Mouse (Mus musculus): ENCODE measurements around the gene Tle1. TPM values are rescaled to one million over a fixed set of nuclear protein-coding genes. Genes with fewer than 3 reads are reported as not detected.

Gene Tle1
- total RNA-seq, 4 experiments from 2014 or later: 60.0 to 75.2 (median 70.1) TPM

DNA sequence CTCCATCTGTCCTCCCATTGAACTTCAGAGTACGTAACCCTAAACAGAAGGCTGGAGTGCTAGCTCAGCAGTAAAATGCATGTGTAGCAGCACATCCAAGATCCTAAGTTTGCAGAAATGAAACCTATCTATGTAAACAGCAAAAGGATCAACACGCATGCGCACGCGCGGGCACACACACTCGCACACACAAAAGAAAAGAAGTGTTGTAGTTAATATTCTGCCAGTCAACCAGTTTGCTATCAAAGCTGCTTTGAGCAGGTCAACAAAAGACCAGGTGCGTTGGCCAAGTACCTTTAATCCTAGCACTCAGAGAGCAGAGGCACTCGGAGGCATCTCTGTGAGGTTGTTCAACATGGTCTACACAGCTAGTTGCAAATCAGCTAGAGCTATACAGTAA, 35.0 kb downstream of the Tle1 start:
- DNase-seq (ENCODE audit: low spot score in 2 of 2): no peak

DNA sequence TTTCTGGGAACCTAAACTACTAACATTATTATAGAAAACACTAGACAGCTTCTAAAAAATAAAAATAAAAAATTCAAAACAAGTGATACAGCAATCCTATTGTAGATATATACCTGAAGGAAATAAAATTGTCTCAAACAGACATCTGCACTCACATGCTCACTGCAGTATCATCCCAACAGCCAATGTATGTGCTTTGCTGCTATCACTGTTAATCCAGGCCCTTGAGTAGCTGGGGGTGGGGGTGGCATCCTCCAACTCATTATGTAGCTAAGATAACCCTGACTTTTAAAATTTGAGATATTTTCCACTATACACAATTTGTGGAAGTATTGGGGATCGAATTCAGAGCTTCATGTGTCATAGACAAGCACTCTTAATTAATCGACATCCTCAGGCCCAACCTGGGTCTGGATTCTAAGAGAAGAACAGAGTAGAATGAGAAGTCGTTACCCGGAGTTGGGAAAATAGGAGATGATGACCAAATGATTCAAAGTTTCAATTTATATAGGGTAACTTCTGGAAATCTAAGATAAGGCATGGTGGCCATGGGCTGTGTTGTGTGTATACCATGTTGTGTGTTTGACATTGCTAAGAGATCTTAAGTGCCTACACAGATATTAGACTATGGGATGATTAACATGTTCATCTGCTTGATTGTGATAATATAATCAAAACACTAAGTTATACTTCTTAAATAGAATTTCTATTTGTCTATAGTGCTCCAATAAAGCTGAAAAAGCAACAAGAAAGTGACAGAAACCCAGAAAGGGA, 38.1 kb downstream of the Tle1 start:
- no peak for DNase-seq (ENCODE audit: low spot score in 2 of 2)

DNA sequence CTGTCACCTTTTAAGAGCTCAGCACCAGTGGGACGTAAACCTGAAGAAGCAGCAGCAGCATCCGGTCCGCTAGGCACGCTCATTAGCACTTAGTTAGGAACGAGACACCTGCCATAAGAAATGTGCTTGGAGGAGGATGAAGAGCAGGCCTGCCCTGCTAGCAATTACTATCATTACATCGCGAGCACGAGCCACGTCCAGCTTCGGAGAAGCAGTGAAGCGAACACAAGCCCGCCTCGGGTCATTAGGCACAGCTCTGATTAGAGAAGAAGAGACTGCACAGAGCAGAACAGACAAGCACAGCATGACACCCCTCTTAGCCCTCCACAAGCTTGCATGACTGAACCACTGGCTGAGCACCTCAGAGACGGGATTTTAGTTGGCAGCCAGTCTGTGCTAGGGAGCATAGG, 40.6 kb downstream of the Tle1 start:
- no peak for DNase-seq (ENCODE audit: low spot score in 2 of 2)

DNA sequence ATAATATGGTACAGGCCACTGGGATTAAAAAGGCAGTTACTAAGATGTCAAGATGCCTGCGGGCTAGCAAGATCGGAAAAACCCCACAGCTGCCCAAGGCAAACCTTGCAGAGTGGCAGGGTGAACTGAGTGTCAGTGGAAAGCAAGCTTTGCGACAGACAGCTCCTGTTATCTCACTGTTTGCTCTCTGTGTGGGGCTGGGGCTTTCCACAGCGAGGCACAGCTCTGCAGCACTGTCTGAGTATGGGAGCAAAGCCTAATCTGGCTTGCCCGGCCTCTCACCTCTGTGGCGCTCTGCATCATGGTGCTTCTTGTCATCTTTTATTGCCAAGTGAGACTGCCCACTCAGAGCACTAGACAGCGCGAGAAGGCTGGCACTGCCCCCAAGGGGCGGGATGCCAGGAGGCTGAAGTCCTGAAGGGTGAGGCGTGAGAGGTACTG, 42.8 kb downstream of the Tle1 start:
- no peak for DNase-seq (ENCODE audit: low spot score in 2 of 2)

DNA sequence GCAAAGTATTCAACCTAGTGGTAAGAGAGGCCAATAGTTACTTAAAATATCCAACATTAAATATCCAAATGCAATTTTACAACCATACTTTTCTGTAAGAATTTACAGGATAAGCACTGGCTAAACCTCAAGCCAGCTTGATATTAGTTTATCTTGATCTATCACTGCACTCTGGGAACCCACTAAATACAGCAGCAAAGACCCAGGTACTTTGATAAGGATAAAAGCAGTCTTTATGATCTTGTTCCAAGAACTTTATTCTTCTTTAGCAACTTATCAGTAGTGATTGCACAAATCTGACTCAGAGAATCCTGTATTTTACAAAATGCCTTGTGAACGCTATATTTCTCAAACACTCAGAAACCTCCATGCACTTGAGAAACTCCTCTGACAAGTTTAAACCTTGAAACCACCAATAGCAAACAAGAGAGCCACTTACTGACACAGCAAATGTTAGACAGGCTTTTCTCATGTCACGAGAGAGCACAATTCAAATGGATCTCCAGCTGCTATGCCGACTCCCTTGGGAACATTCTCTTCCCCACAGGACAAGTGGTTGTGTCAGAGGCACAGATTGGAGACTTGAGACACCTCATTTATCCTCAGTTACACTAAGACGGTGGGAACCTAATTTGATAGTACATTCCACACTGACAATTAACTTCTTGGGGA, 50.1 kb downstream of the Tle1 start:
- DNase-seq (ENCODE audit: low spot score in 2 of 2): no peak

DNA sequence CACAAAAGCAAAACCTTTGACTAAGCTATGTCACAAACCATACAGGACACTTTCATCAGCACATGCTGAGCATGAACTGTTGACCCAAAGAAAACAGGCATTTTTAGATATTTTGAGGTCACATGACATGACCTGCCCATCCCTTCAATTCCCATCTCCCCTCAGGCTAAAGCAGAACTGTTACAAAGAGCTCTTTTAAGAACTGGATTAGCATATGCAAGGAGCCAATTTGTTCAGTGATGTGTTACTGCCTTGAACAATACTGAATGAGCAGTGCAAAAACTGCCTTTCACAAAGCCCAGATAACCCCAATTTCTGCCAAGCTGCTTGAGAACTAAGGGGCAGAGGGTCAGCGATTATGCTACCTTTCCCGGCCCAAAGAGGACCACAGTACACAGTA, 54.7 kb downstream of the Tle1 start:
- no peak for DNase-seq (ENCODE audit: low spot score in 2 of 2)

DNA sequence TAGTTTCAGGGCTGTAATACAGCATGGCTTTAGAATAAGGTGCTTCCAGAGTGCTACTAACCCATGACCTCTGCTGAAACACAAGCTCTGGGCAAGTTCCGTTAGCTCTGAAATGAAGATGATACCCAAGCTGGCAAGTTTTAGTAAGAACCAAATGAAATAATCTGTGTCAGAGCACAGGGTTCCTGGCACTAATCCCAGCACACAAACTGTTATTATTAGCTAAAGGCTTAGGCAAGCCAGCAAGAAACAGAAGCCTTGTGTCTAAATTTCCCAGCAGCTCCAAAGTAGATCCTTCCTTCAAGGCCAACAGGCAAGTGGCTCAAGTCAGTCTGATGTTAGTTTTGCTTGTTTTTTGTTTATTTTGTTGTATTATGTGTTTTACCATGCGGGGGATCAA, 56.2 kb downstream of the Tle1 start:
- peak; percentile 46 to 56 for DNase-seq (ENCODE audit: low spot score in 2 of 2)

DNA sequence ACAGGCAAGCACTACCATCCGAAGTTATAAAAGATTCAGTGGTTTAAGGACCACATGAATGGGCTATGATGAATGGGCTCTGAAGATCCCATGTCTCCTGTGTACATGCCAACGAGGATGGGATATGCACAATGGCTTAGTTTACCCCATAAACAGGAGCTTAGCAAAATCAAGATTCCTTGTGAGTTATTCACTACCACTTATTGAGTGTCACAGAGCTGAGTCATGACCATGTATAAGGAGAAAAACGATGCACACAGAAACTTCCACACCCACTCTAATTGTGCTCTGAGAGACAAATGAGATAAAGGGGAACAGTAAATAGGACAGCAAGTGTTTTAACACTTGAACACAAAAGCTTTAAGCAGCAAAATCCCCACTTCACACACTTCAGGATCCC, 60.0 kb downstream of the Tle1 start:
- no peak for DNase-seq (ENCODE audit: low spot score in 2 of 2)

DNA sequence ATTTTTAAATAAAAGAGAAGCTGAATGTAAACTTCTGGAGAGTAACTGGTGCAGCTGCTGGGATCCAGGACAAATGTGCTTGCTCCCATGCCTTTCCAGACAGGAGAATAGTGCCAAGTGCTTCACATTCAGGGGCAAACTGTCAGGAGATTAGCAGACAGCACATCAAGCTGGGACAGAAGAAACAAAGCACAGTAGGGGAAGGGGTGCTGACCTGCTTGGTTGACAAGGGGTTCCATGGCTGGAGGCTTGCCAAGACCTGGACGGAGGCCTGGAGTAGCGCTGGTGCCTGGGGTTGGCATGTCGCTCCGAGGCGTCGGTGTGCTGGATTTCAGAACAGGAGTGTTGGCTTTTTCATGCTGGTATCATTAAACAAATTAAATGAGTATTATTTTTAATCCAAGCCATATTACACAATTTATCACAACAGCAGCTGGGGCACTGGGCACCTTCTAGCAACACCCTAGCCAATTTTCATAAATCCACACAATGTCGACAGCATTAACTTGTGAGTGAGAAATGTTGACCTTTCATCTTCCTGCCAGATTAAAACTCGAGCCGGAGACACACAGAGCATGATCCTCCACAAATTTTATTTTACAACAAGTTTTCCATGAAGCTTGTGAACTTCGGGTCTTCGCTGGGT, 61.1 kb downstream of the Tle1 start:
- DNase-seq (ENCODE audit: low spot score in 2 of 2): peak; percentile 26 to 28

DNA sequence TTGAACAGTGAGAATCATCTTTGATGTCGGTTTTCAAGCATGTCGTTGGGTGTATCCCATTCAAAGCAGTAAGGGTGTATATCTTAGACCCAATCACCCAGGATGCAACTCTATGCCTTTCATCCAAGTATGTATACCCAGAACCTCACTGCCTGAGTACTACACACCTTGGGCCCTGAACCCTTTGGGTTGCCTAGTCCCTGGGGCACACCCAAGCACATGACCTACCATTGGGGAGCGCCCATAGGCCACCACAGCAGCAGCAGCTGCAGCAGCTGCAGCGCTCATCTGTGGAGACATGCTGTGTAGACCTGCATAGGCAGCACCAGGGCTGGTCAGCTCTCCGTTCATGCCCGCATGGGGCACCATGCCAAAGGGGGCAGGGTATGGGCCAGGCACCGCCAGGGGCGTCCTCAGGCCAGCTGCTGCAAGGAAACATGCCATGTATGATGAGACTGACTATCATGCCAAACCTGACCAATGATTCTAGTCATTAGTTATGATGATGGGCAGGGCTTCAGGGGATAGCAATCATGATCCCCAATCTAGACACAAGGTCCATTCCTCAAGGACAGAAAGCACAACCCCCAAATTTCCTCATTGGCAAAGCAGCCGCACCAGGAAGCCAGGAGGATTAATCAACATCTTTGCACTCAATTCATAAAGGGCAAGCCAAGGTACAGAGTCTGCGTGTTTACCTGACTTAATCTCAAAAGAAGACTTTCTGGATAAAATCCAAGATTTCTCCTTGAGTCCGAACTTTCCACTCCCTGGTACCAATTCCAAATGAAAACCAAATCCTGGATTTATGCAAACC, 62.2 kb downstream of the Tle1 start:
- no peak for DNase-seq (ENCODE audit: low spot score in 2 of 2)

DNA sequence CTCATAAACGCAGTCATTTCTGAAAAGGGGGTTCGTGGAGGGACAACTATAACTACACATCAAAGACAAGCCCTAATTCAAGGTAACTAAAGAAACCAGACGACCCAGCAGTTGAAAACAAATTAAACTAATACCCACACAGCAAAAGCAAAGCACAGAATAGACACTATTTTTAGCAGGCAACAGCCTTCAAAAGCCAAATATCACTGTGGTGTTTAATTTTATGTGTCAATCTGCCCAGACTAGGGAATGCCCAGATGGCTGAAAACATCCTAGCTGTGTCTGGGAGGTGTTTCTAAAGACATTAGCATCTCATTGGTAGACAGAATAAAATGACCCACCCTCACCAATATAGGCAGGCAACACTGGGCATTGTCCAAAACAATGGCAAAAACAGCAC, 68.1 kb downstream of the Tle1 start:
- DNase-seq (ENCODE audit: low spot score in 2 of 2): peak in 1 of 2 experiments; percentile 38

DNA sequence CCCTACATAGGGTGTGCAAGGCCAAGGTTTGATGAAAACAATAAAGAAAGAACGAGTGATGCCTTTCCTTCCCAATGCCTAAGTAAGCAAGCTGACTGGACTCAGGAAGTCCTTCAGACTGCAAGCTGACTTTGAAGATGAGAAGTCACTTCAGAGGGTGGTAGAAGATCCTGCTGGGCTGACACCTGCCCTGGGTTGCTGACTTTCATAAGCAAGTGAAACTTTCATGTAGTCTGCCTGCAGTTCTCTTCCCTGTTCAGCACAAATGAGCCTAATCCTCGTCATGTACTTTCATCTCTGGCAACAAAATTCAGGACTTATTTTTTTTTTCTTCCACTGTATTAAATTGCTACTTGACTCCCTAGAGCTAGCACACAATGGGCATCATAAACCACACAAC, 73.1 kb downstream of the Tle1 start:
- no peak for DNase-seq (ENCODE audit: low spot score in 2 of 2)

DNA sequence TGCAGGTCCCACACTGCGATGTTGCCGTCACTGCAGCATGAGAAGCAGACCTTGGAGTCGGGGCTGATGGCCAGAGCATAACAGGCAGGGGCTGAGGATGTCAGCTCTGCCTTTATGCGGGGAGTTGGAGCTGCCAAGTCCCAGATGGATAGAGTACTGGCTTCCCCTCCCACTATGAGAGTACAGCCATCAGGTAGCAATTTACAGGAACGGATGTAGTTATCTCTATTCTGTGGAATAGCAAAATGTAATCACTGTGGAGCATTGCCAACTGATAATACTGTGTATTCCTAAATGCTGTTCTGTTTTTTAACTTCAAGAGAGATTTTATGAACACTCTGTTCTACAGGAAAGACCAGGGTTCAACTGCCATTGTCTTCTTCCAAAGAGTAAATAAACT, 75.9 kb downstream of the Tle1 start:
- DNase-seq (ENCODE audit: low spot score in 2 of 2): no peak

DNA sequence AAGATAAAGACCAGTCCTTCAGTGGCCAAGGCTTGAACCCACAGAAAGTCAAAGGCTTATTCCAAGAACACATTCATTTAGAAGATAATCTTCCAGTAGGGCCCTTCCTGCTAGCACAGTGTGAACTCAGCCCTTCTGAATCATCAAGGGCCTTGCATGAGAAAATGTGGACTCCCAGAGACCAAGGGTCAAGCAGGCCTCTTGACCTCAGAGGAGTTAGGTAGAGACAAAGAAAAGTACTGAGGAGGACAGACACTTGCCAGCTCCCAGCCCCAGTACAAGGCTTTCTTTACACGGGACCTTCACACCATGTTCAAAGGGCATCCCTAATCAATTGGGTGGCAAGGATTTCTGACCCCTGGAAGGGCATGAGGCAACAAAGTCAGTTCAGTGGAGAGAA, 77.9 kb downstream of the Tle1 start:
- no peak for DNase-seq (ENCODE audit: low spot score in 2 of 2)

DNA sequence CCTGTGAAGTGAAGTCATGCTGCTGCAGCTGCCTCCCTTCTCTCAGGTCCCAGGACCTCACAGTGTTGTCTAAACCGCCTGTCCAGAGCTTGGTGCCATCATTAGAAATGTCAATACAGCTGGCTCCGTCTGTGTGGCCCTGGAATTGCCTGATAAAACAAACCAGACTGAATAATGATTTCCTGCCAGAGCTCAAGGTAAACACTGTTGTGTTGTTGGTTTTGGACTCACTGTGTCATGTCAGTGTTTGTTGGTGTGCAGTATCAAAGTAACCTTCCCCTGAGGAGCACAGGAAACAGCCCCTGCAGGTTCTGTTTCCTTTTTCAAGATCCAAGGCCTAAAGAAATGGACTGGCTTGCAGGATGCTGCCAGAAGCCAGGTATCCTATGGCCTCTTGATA, 78.4 kb downstream of the Tle1 start:
- DNase-seq (ENCODE audit: low spot score in 2 of 2): no peak

DNA sequence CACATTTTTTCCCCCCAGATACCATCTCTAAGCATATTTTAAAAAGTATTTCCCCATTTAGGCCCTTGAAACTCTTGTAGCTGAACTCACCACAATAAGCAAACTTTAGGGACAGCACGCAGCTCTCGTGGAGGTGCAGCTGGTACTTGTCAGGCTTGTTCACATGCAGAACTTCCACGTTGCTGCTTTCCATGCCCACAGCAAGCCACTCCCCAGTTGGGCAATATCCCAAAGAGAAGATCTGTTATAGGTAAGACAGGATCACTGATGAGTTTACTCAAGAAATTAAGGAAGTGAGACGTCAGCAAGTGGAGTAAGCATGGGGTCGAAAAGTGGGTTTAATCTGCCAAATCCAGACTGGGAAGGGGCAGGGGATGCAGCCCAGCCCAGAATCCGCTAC, 80.7 kb downstream of the Tle1 start:
- DNase-seq (ENCODE audit: low spot score in 2 of 2): no peak

DNA sequence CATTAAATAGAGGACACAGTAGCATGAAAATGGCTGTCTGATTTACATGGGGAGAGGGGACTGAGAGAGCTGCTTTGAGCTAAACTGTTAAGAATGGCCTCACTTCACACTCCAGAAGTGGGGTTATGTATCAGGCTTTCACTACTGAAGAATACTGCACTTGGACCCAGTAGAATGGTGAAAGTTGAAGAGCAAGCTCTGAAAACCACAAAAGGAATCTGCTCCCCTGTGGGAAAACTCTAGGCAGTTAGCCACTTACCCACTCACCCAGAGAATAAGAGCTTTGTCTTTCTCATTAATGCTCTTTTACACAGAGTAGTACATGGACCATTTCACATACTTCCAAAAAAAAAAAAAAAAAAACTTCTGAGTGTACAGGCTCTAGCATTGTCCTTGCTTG, 95.0 kb downstream of the Tle1 start:
- no peak for DNase-seq (ENCODE audit: low spot score in 2 of 2)

DNA sequence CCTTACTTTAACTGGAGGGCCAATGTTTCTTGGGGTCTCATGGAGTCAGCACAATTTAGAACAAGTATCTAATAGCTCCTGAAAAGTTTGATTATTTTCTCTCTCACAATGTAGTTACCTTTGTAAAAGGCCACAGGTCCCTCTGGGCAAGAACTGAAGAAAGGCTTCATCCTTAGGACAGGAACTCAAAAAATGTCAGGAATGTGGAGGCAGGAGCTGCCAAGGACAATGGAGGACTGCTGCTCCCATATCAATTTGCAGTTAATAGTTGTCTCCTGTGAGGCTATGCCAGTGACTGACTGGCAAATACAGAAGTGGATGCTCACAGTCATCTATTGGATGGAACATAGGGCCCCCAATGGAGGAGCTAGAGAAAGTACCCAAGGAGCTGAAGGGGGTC, 96.5 kb downstream of the Tle1 start:
- no peak for DNase-seq (ENCODE audit: low spot score in 2 of 2)

DNA sequence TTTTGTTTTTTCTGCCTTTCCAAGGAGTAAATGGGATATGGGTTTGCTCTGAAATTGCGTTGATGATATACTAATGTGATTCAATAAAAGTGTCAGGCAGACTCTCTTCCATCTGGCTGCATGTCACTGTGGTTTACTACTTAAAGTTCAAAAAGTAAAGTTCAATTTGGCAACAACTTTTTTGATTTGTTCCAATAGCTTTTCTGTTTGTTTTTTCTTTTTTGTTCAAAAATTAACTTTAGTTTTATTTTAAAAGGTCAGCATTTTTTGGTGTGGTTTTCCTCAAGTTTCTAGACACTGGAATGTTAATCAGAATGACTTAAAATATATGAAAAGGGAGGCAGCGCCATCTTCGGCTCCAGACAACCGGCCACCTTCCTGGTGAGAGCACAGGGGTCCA, 112.9 kb downstream of the Tle1 start:
- no peak for DNase-seq (ENCODE audit: low spot score in 2 of 2)

DNA sequence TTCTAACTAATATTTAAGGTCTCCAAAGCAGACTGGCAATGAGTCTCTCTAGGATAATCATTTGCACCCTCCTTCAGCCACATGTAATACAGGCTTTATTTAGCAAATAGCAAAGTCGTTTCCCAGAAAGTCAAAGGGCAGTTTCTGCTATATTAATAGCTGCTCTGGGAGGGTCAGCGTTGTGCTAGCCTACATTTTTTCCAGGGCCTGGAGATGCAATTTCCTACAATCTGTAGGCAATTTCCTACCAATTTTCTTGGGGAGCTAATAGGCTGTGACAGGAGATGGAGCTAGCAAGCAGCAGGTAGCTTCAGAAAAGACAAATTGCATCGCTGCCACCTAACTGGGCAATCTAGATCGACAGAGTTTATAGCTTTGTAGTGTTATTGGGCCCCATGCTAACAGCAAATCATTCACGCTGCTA, 131.6 kb downstream of the Tle1 start:
- DNase-seq (ENCODE audit: low spot score in 2 of 2): no peak

DNA sequence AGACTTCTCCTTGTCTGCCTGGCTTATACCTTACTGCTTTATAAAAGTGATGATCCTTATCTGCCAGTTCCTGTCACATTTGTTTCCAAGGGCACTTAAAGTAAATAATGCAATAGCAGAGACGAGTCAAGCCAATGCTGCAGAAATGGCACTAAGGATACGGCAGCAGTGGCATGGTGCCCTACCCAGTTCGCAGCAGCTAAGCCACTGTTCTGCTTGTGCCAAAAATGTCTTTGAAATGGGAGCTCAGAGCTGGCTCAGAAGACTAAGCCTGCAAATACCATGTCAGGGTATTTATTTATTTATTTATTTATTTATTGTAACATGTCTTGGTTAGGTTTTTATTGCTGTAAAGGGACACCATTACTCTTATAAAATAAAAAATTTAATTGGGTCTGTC, 132.8 kb downstream of the Tle1 start:
- no peak for DNase-seq (ENCODE audit: low spot score in 2 of 2)

Measured in layer of hippocampus, adult 8-10 months (tissue).